Mouse (Mus musculus) layer of hippocampus, adult 8-10 months (tissue): Measurements from ENCODE around the gene Kars. TPM values are rescaled to one million over a fixed set of nuclear protein-coding genes. Genes with fewer than 3 reads are reported as not detected.

Experiments used
- DNase-seq, 2 experiments: peaks; one replicate each; pipeline ENCODE4 v3.0.0; 2022; ENCODE audit warnings: low spot score in 2 of 2
- total RNA-seq, 4 experiments: library from RNA; stranded (reverse); gene quantifications; 2 replicates each; pipeline ENCODE4 v1.2.4; 2022

Kars gene
- total RNA-seq, 4 experiments from 2014 or later, result 77.6 to 80.4 (median 78.2) TPM

- no peak for DNase-seq
Measured at GRCm38 (mm10) chr8:111947144-111947543, 64.0 kb downstream of the Kars start.

- no peak for DNase-seq
Measured at GRCm38 (mm10) chr8:111943544-111943943, 67.6 kb downstream of the Kars start.

Other genes starting within 250 kb of the Kars start
- gene Cfdp1, start 157.0 kb downstream of the Kars start, total RNA-seq, result 10 to 100 TPM; 62.3 to 84.3 (median 70.8) TPM
- 1 to 10 TPM; 3.7 to 5.4 (median 4.3) TPM for gene Tmem170, start 134.6 kb downstream of the Kars start, total RNA-seq
- gene Chst5, start 100.9 kb downstream of the Kars start, total RNA-seq, result under 1 TPM; 0.72 to 0.95 (median 0.82) TPM
- gene Tmem231, start 77.4 kb downstream of the Kars start, total RNA-seq, result 10 to 100 TPM; 11.2 to 13.8 (median 12.7) TPM
- 100 to 1,000 TPM; 204 to 223 (median 217) TPM for gene Gabarapl2, start 70.6 kb downstream of the Kars start, total RNA-seq
- 1 to 10 TPM; 4.9 to 8.8 (median 7.5) TPM for gene Adat1, start 19.0 kb downstream of the Kars start, total RNA-seq
- 10 to 100 TPM; 36.7 to 43.2 (median 39.2) TPM for gene Terf2ip, start 75 bp upstream of the Kars start, total RNA-seq
- not detected for gene Gm6793, start 3.7 kb upstream of the Kars start, total RNA-seq